ENCODE assay signal across 29 mouse cellular contexts in genomic region chr3:53870482-53870881, GRCm38 (mm10). TPM values are rescaled to one million over a fixed set of nuclear protein-coding genes. Genes with fewer than 3 reads are reported as not detected.
"Had no signal": no experiment of that assay in that cellular context is flagged by ENCODE, and none has a peak within 500 bp of the region (broad histone marks: within the 10 kb centered on the region; RNA-seq: fewer than 3 reads in every experiment).

No protein-coding gene starts in this region.

- H3K9me3 ChIP-seq: liver, embryonic 15.5 days; lung, embryonic 15.5 days; midbrain, embryonic 12.5 days; neural tube, embryonic 13.5 days; neural tube, embryonic 15.5 days had no signal

- H3K4me2 ChIP-seq: liver, embryonic 15.5 days; lung, embryonic 15.5 days; midbrain, embryonic 12.5 days; neural tube, embryonic 13.5 days; neural tube, embryonic 15.5 days had no signal

- H3K36me3 ChIP-seq: liver, embryonic 15.5 days; lung, embryonic 15.5 days; midbrain, embryonic 12.5 days; neural tube, embryonic 13.5 days; neural tube, embryonic 15.5 days had no signal

- H3K27ac ChIP-seq: liver, embryonic 15.5 days; lung, embryonic 15.5 days; macrophage; midbrain, embryonic 12.5 days; neural tube, embryonic 13.5 days; neural tube, embryonic 15.5 days had no signal

- DNase-seq: liver, postnatal 0 days; lung, adult 2 months; lung, postnatal 14 days; lung, postnatal 36 days; midbrain, embryonic 14.5 days; retina, postnatal 1 day; right cerebral cortex, adult 18-20 months; right cerebral cortex, postnatal 25 days; right cerebral cortex, postnatal 4 days; spleen, adult 18-20 months; thymus, adult 18-20 months; thymus, postnatal 14 days; thymus, postnatal 36 days had no signal

- H3K27me3 ChIP-seq: liver, embryonic 15.5 days; lung, embryonic 15.5 days; midbrain, embryonic 12.5 days; neural tube, embryonic 13.5 days; neural tube, embryonic 15.5 days had no signal

- H3K9ac ChIP-seq: liver, embryonic 15.5 days; liver, postnatal 0 days; lung, embryonic 15.5 days; midbrain, embryonic 12.5 days; neural tube, embryonic 13.5 days; neural tube, embryonic 15.5 days had no signal

- H3K4me1 ChIP-seq: liver, embryonic 15.5 days; lung, embryonic 15.5 days; neural tube, embryonic 13.5 days; neural tube, embryonic 15.5 days had no signal

- ATAC-seq: liver, postnatal 0 days; lung, postnatal 0 days; midbrain, embryonic 16.5 days had no signal

- H3K4me3 ChIP-seq: liver, embryonic 15.5 days; lung, embryonic 15.5 days; midbrain, embryonic 12.5 days; myocyte; neural tube, embryonic 13.5 days; neural tube, embryonic 15.5 days had no signal

RNA-seq across cellular contexts. Expression of gene Gm10985, which starts 25.6 kb away (rescaled TPM):
- total RNA-seq: megakaryocyte, adult 5-6 weeks; megakaryocyte-erythroid progenitor cell, adult 5-6 weeks had no signal
- polyA plus RNA-seq: liver, embryonic 15.5 days; liver, postnatal 0 days; lung, adult 2 months; lung, embryonic 15.5 days; lung, postnatal 0 days; macrophage; midbrain, embryonic 12.5 days; midbrain, embryonic 14.5 days; midbrain, embryonic 16.5 days; myocyte; neural tube, embryonic 11.5 days; neural tube, embryonic 13.5 days; neural tube, embryonic 15.5 days; small intestine, adult 2 months; stomach, embryonic 14.5 days; stomach, embryonic 16.5 days; thymus, postnatal 0 days had no signal
